Mouse (Mus musculus) liver, embryonic 14.5 days (tissue): ENCODE data around the gene Slc35b1.

Experiments
- CTCF ChIP-seq: IDR thresholded peaks from 2 replicates; pipeline ENCODE4 v1.5.1; 2016; ENCODE audit warnings: antibody characterized with exemption, low read depth, control low read depth
- EP300 ChIP-seq: IDR thresholded peaks from 2 replicates; pipeline ENCODE4 v1.6.1; 2016; ENCODE audit warnings: antibody characterized with exemption, low read depth

DNA sequence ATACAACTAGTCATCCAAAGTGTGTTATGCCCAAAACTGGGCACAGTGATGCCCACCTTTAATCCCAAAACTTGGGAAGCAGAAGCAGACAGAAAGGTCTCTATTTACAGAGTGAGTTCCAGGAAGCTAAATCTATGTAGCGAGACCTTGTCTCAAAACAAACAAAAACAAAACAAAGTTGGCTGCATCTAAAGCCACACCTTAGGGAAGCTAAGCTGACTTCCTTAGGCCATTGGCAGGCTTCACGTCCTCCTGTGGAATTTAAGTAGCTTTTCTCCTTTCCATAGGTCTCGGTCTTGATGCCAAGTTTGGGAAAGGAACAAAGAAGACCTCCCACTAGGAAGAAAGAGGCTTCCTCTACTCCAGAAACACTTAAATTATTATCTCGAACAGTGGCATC is 6.7 kb downstream of the Slc35b1 start:
- no peak for TF ChIP-seq CTCF
- no peak for TF ChIP-seq EP300
